Mouse (Mus musculus) adrenal gland, postnatal 25 days (tissue): ENCODE measurements around the gene Resp18. TPM values are rescaled to one million over a fixed set of nuclear protein-coding genes. Genes with fewer than 3 reads are reported as not detected.
"Not testable (repeated sequence)": the region's sequence is repeated elsewhere in the genome, so short reads cannot be mapped to it uniquely, and the experiment has no call there.

Experiments used
- DNase-seq: peaks from one replicate; pipeline ENCODE4 v3.0.0; 2021; ENCODE audit warnings: mixed read lengths
- total RNA-seq: library from RNA; stranded (reverse); gene quantifications from 2 replicates; pipeline ENCODE4 v1.2.3, GENCODE M21; 2021

Gene Resp18
- total RNA-seq, 1 experiment from 2014 or later, result 123 TPM

DNA sequence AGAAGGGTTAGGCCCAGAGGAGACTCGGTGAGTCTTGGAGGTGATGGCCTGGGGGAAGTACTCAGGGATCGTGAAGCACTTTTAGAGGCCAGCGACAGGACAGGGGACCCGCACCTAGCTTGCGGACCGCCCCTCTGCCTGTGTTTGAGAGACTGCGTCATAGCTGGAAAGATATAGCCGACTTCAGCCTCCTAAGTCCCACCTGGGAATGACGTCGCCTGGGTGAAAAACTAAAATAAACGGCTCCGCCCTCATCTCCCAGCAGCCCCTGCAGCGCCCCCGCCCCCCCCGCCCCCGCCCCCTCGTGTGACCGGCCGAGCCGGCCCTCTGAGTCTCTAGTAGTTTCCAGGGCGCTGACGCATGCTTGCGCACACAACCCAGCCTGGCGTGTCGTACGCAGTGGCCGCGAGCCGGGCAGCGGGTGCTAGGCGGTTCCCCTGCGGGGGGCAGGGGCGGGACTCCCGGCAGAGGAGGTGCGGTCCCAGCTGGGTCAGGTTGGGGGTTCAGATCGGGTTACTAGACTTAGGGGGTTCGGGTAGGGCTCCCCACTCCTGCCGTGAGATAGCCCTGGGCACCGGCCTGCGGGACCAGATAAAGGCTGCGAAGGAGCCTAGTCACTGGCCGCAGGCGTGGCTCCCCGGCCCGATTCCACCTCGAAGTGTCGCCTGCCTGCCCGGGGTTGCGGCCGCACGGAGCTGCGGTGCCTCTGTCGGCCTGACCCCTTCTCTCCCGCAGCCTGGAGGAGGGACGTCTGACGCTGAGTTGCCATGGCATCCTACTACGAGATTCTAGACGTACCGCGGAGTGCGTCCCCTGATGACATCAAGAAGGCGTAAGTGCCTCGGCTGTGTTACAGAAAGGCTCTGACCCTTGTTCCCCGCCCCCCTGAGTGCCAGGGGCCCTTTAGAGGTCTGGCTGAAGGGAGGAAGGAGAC, 41.8 kb downstream of the Resp18 start, which contains the start of gene Dnajb2:
Gene Dnajb2 (plus strand): TSS at position 290 of the 934 bp plus-strand sequence.
- DNase-seq, result peak; percentile 91

DNA sequence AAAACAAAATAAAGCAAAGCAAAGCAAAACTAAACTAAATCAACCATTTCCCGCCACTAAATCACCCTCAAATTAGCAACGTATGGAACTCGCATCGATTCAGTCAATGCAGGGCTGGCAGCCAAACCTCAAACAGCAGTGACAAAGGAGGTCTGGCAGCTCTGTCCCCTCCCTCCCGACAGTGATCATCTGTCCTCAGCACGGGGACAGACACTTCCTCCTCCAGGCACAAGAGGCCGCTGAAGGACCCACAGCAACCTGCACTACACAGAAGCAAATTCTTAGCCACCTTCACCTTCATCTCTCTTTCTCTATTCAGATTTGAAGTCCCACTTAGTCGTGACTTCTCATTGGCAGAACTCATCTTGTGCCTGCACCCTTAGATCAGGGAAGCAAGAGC, 43.6 kb downstream of the Resp18 start:
- peak; percentile 64 for DNase-seq

DNA sequence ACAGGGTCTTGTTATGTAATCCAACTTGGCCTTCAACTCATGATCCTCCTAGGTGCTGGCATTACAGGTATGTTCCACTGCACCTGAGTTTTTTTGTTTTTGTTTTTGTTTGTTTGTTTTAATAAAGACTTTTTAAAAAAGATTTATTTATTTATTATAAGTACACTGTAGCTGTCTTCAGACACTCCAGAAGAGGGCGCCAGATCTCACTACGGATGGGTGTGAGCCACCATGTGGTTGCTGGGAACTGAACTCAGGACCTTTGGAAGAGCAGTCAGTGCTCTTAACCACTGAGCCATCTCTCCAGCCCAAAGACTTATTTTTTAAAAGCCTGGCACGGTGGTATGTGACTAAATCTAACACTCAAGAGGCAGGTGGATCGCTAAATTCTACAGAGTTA, 45.7 kb downstream of the Resp18 start:
- not testable (repeated sequence) for DNase-seq

DNA sequence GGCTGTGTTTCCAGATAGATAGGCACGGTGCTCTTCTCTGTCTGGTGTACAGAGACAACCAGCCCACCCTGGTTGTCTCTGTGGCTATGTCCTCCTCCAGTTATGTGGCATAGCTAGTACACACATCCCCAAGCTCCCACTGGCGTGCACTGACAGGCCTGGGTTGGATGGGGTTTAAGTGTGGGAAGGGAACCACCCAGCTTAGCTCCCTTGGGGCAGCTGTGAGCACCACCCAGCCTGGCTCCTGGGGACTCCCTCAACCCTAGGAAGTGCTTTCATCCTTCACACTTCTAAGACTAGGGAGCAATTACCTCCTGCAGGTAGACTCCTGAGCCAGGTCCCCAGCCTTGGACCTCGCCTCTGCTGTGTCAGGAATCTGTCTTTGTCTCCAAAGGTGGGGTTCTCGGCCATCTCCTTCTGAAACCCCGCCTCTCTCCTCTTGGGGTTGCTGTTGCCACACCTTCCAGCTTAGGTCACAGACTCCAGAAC, 46.5 kb downstream of the Resp18 start, which contains the start of gene A630095N17Rik:
Gene A630095N17Rik (minus strand): TSS at position 439 of the 489 bp plus-strand sequence.
- no peak for DNase-seq

DNA sequence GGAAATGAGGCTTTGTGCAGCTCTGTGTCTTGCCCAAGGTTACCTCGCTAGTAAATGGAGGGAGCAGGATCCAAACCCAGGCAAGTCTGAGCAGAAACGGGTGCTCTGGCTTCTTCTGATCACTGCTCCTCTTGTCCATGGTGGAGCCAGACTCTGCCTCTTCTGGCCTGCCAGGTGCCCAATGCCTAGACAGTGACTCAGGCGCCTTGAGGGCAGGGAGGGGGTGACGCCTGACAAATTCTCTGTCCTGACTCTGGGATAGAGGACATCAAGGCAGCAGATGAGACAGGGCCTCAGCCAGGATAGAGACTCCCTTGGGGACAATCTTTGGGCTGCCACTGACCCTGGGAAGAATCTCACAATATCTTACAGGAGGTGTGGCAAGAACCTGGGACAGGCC, 47.0 kb downstream of the Resp18 start:
- no peak for DNase-seq

DNA sequence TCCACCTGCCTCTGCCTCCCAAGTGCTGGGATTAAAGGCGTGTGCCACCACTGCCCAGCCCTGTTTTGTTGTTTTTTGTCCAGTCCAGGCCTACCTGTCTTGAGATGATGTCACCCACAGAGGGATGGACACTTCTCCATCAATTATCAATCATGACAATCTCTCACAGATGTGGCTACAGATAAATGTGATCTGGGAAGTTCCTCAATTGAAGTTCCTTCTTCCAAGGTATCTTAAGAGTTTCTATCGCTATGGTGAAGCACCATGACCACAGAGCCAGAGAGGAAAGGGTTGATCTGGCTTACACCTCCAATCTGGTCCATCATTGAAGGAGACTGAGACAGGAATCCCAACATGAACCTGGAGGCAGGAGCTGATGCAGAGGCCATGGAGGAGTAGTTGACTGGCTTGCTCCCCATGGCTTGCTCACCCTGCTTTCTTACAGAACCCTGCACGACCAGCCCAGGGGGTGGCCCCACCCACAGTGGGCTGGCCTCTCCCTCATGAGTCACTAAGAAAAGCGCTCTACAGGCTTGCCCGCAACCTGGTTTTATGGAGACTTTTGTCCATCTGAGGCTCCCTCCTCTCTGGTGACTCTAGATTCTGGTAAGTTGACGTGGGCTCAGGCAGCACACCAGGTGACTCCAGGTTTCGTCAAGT, 47.8 kb downstream of the Resp18 start:
- DNase-seq, result no peak

DNA sequence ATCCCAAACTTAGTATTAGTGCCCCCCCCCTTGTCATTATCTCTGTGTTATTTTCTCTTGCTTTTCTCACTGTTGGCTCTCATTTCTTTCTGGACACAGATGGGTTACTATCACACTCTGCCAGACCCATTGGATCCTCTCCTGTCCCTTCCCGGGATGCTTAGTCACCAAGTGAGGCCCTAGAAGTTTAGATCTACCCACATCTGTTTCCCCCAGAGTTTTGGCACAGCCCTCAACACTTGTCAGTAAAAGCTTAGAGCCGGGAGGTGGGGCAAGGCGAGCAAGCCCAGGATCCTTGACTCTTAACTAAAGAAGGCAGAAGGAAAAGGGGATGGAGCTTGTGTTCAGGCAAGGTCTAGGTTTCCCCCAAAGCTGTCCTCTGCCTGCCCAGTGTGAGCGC, 49.1 kb downstream of the Resp18 start:
- DNase-seq, result no peak

DNA sequence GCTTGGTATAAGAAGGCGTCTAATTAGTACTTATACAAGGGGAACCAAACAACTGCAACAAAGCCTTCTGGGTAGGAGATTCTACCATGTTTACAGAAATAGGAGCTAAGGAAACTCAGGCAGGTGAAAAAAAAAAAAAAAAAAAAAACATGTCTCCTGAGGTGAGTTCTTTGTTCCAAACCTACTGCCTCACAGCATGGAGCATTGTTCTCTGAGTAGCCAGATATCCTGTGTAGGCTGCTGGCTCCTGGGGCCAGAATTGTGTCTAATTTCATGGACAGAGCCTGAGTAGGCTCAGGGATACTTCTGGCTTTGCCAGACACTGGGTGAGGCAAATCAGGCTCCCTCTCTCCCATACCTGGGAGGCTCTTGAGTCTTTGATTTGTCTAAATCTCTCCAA, 50.6 kb downstream of the Resp18 start:
- DNase-seq, result no peak

DNA sequence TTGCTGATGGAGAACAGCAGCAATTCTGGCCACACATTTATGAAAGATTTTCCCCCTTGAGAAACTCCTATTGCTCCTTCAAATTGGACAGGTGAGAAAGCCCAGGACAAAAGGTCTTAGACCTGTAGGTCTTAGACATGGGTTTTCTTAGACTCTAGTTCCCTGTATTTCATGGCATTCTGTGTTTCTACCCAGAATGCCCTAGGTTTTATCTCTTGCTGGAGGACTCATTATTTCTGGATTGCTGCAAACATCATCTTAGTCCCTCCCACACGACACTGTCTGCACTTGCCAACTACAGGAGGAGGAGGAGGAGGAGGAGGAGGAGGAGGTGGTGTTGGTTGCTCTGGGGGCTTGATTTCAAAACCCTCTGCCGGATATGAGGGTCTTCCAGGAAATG, 52.1 kb downstream of the Resp18 start:
- DNase-seq, result no peak

DNA sequence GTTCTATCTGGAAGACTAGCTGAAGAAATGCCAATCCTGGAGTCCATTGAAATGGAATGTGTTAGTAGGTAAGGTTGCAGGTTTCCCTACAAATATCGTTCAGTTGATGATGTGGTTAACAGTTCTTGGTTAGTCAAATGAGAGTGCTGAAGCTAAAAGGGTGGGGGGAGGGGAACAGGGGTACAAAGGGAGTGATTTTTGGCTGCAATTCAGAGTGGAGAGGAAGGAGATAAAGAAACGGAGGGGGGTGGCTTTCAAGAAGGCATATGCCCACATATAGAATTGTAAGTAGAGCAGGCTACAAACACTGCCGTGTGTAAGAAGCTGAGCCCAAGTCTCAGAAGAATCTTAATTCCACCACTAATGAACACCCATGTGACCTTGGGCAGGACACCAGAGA, 52.7 kb downstream of the Resp18 start:
- DNase-seq, result no peak

DNA sequence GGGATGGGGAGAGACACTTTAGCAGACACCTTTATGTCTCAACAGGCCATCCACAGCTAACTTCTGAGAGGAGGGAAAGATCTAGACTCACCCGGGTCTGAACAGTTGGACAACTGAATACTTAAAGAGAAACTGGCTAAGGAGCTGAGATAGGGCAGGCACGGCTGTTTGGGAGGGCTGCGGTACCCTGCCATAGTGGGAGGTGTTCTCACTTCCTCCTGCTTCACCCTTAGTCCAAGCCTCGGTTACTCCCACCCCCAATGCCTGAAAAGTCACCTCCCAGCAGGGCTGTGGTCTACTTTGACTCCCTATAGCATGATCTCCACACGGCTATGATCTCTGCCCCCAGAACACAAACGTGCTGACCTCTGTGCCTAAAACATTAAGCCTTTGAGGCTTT, 54.7 kb downstream of the Resp18 start:
- DNase-seq, result no peak

DNA sequence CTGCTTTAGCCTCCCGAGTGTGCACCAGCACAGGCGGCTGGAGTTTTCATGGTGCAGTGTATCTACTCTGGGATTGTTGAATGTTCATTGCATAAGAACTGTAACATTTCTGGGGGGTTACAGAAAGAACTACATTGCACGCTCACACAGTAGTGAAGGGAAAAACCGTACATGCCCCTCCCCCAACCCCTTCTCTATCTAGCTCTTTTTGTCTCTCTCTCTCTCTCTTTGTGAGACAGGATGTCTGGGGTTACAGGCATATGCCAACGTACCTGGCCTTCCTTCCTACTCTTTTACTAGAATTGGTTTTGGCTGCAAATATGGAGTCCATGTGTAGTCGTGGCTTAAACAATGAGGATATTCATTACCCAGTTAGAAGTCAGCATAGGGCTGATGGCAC, 55.3 kb downstream of the Resp18 start:
- no peak for DNase-seq

Other genes starting within 250 kb of the Resp18 start
- 6.1 and 7.2 TPM in 2 replicates for gene Nhej1, start 153.2 kb downstream of the Resp18 start, total RNA-seq
- gene Slc23a3, start 144.5 kb downstream of the Resp18 start, total RNA-seq, result 0.58 and 1.0 TPM in 2 replicates
- 41.2 and 48.9 TPM in 2 replicates for gene Cnppd1, start 135.7 kb downstream of the Resp18 start, total RNA-seq
- 88.4 and 95.4 TPM in 2 replicates for gene Retreg2, start 135.6 kb downstream of the Resp18 start, total RNA-seq
- 36.0 and 39.8 TPM in 2 replicates for gene Zfand2b, start 109.8 kb downstream of the Resp18 start, total RNA-seq
- gene Abcb6, start 98.0 kb downstream of the Resp18 start, total RNA-seq, result 29.9 and 33.1 TPM in 2 replicates
- 23.5 and 26.4 TPM in 2 replicates for gene Ankzf1, start 86.3 kb downstream of the Resp18 start, total RNA-seq
- gene Atg9a, start 86.2 kb downstream of the Resp18 start, total RNA-seq, result 45.3 and 50.6 TPM in 2 replicates
- gene Glb1l, start 67.6 kb downstream of the Resp18 start, total RNA-seq, result 24.2 and 28.7 TPM in 2 replicates
- gene Stk16, start 67.6 kb downstream of the Resp18 start, total RNA-seq, result 105 and 133 TPM in 2 replicates
- gene Tuba4a, start 58.5 kb downstream of the Resp18 start, total RNA-seq, result 16.3 and 35.1 TPM in 2 replicates
- not detected in 2 replicates for gene A630095N17Rik, start 46.3 kb downstream of the Resp18 start, total RNA-seq
- 67.3 and 85.6 TPM in 2 replicates for gene Dnajb2, start 42.0 kb downstream of the Resp18 start, total RNA-seq
- gene Ptprn, start 13.9 kb downstream of the Resp18 start, total RNA-seq, result 41.6 and 54.3 TPM in 2 replicates
- gene Dnpep, start 39.6 kb upstream of the Resp18 start, total RNA-seq, result 91.1 and 117 TPM in 2 replicates
- 9.3 and 14.1 TPM in 2 replicates for gene Des, start 81.9 kb upstream of the Resp18 start, total RNA-seq
- 15.8 and 18.1 TPM in 2 replicates for gene Speg, start 96.9 kb upstream of the Resp18 start, total RNA-seq
- 78.5 and 82.3 TPM in 2 replicates for gene Gmppa, start 157.5 kb upstream of the Resp18 start, total RNA-seq
- 4.8 and 6.9 TPM in 2 replicates for gene Asic4, start 172.0 kb upstream of the Resp18 start, total RNA-seq
- gene Chpf, start 200.9 kb upstream of the Resp18 start, total RNA-seq, result 46.9 and 50.1 TPM in 2 replicates
- gene Tmem198, start 201.1 kb upstream of the Resp18 start, total RNA-seq, result 2.8 and 4.1 TPM in 2 replicates
- gene Obsl1, start 228.0 kb upstream of the Resp18 start, total RNA-seq, result 83.1 and 107 TPM in 2 replicates
- gene Inha, start 228.7 kb upstream of the Resp18 start, total RNA-seq, result 42.4 and 44.1 TPM in 2 replicates
- gene Stk11ip, start 243.1 kb upstream of the Resp18 start, total RNA-seq, result 19.2 and 35.4 TPM in 2 replicates